Mouse (Mus musculus) MEL (cell line): Measurements from ENCODE around the gene Clec3b. TPM values are rescaled to one million over a fixed set of nuclear protein-coding genes. Genes with fewer than 3 reads are reported as not detected.

Source experiments
- DNase-seq: peaks from one replicate; pipeline ENCODE4 v3.0.0; 2011; ENCODE audit warnings: low read depth, low spot score
- H3K27ac ChIP-seq: 2 replicates; pipeline ENCODE4 v1.5.1; 2012; ENCODE audit warnings: low read depth, mild to moderate bottlenecking, control low read depth, low read length, moderate library complexity; ENCODE audit not compliant: control insufficient read depth
- H3K27me3 ChIP-seq, 2 experiments: fragments of 150-350 bp in 1 of 2; sonication (generic) in 1 of 2; 2 replicates each; pipeline ENCODE4 v1.6.1; 2012; ENCODE audit warnings: low read length in 2 of 2, mild to moderate bottlenecking in 2 of 2, improper control_type of control experiment in 1 of 2, moderate library complexity in 1 of 2; ENCODE audit not compliant: insufficient read depth in 2 of 2, control insufficient read depth in 1 of 2
- H3K36me3 ChIP-seq, 2 experiments: 2 replicates each; pipeline ENCODE4 v1.6.1; 2012 to 2014; ENCODE audit warnings: low read length in 2 of 2, improper control_type of control experiment in 1 of 2, inconsistent platforms in 1 of 2, mild to moderate bottlenecking in 1 of 2; ENCODE audit not compliant: insufficient read depth in 2 of 2, control insufficient read depth in 1 of 2
- H3K4me1 ChIP-seq, 2 experiments: fragments of 150-350 bp in 1 of 2; sonication (generic) in 1 of 2; 2 replicates each; pipeline ENCODE4 v1.6.1; 2012; ENCODE audit warnings: low read length in 2 of 2, improper control_type of control experiment in 1 of 2, mild to moderate bottlenecking in 1 of 2; ENCODE audit not compliant: insufficient read depth in 2 of 2, control insufficient read depth in 1 of 2
- H3K4me3 ChIP-seq, 2 experiments: fragments of 150-350 bp in 1 of 2; sonication (generic) in 1 of 2; 2 replicates each; pipeline ENCODE4 v1.5.1; 2012; ENCODE audit warnings: low read depth in 2 of 2, low read length in 2 of 2, mild to moderate bottlenecking in 2 of 2, moderate library complexity in 2 of 2, control low read depth in 1 of 2, improper control_type of control experiment in 1 of 2; ENCODE audit not compliant: control insufficient read depth in 1 of 2, insufficient read depth in 1 of 2
- H3K79me2 ChIP-seq: 2 replicates; pipeline ENCODE4 v1.6.1; 2012; ENCODE audit warnings: mild to moderate bottlenecking, low read length, moderate library complexity; ENCODE audit not compliant: control insufficient read depth, poor library complexity, insufficient read depth
- H3K9ac ChIP-seq: 2 replicates; pipeline ENCODE4 v1.6.1; 2012; ENCODE audit warnings: low read depth, mild to moderate bottlenecking, control low read depth, low read length, moderate library complexity; ENCODE audit not compliant: control insufficient read depth, poor library complexity, severe bottlenecking
- H3K9me3 ChIP-seq: fragments of 150-350 bp; sonication (generic); replicated peaks from 2 replicates; pipeline ENCODE4 v1.6.1; 2012; ENCODE audit warnings: mild to moderate bottlenecking, low read length, improper control_type of control experiment, moderate library complexity; ENCODE audit not compliant: insufficient read depth
- BHLHE40 ChIP-seq: IDR thresholded peaks from 2 replicates; pipeline ENCODE4 v1.6.1; 2012; ENCODE audit warnings: low read depth, mild to moderate bottlenecking, inconsistent platforms, low read length, improper control_type of control experiment, borderline replicate concordance
- CHD2 ChIP-seq: IDR thresholded peaks from 2 replicates; pipeline ENCODE4 v1.6.1; 2011; ENCODE audit warnings: low read length, improper control_type of control experiment
- ELF1 ChIP-seq: IDR thresholded peaks from 2 replicates; pipeline ENCODE4 v1.6.1; 2014; ENCODE audit warnings: low read depth, mild to moderate bottlenecking, inconsistent platforms, low read length, improper control_type of control experiment, moderate library complexity
- ETS1 ChIP-seq: IDR thresholded peaks from 2 replicates; pipeline ENCODE4 v1.6.1; 2012; ENCODE audit warnings: low read depth, mild to moderate bottlenecking, inconsistent platforms, low read length, improper control_type of control experiment, moderate library complexity
- GABPA ChIP-seq: IDR thresholded peaks from 2 replicates; pipeline ENCODE4 v1.6.1; 2012; ENCODE audit warnings: low read depth, mild to moderate bottlenecking, inconsistent platforms, low read length, improper control_type of control experiment, moderate library complexity
- JUND ChIP-seq: IDR thresholded peaks from 2 replicates; pipeline ENCODE4 v1.6.1; 2011; ENCODE audit warnings: low read depth, mild to moderate bottlenecking, improper control_type of control experiment, low read length
- MAZ ChIP-seq: IDR thresholded peaks from 2 replicates; pipeline ENCODE4 v1.6.1; 2012; ENCODE audit warnings: low read depth, mild to moderate bottlenecking, inconsistent platforms, low read length, improper control_type of control experiment
- MEF2A ChIP-seq: IDR thresholded peaks from 2 replicates; pipeline ENCODE4 v1.6.1; 2014; ENCODE audit warnings: low read depth, mild to moderate bottlenecking, inconsistent platforms, low read length, improper control_type of control experiment; ENCODE audit not compliant: poor library complexity, insufficient replicate concordance, severe bottlenecking; ENCODE audit errors: extremely low read depth
- MYB ChIP-seq: IDR thresholded peaks from 2 replicates; pipeline ENCODE4 v1.6.1; 2011; ENCODE audit warnings: mild to moderate bottlenecking, low read depth, low read length, improper control_type of control experiment
- NELFE ChIP-seq: IDR thresholded peaks from 2 replicates; pipeline ENCODE4 v1.6.1; 2011; ENCODE audit warnings: low read depth, low read length, improper control_type of control experiment
- NRF1 ChIP-seq: IDR thresholded peaks from 2 replicates; pipeline ENCODE4 v1.6.1; 2014; ENCODE audit warnings: low read depth, mild to moderate bottlenecking, inconsistent platforms, low read length, improper control_type of control experiment, moderate library complexity; ENCODE audit not compliant: poor library complexity, insufficient read depth, severe bottlenecking
- POLR2AphosphoS2 ChIP-seq: IDR thresholded peaks from 2 replicates; pipeline ENCODE4 v1.6.1; 2011; ENCODE audit warnings: low read length, improper control_type of control experiment
- POLR2AphosphoS5 ChIP-seq: IDR thresholded peaks from 2 replicates; pipeline ENCODE4 v1.6.1; 2012; ENCODE audit warnings: low read depth, borderline replicate concordance, mild to moderate bottlenecking, inconsistent platforms, low read length, moderate library complexity, mixed read lengths
- RCOR1 ChIP-seq: IDR thresholded peaks from 2 replicates; pipeline ENCODE4 v1.6.1; 2012; ENCODE audit warnings: low read depth, mild to moderate bottlenecking, inconsistent platforms, low read length, improper control_type of control experiment
- SMC3 ChIP-seq: IDR thresholded peaks from 2 replicates; pipeline ENCODE4 v1.6.1; 2011; ENCODE audit warnings: low read depth, low read length, improper control_type of control experiment
- TBP ChIP-seq: IDR thresholded peaks from 2 replicates; pipeline ENCODE4 v1.8.0; 2011; ENCODE audit warnings: low read depth, low read length, improper control_type of control experiment
- UBTF ChIP-seq: IDR thresholded peaks from 2 replicates; pipeline ENCODE4 v1.6.1; 2012; ENCODE audit warnings: low read depth, mild to moderate bottlenecking, inconsistent platforms, low read length, improper control_type of control experiment, moderate library complexity, borderline replicate concordance; ENCODE audit not compliant: insufficient read depth
- ZC3H11A ChIP-seq: IDR thresholded peaks from 2 replicates; pipeline ENCODE4 v1.6.1; 2012; ENCODE audit warnings: low read depth, mild to moderate bottlenecking, inconsistent platforms, low read length, improper control_type of control experiment
- ZKSCAN1 ChIP-seq: IDR thresholded peaks from 2 replicates; pipeline ENCODE4 v1.6.1; 2012; ENCODE audit warnings: low read depth, mild to moderate bottlenecking, inconsistent platforms, low read length, improper control_type of control experiment, moderate library complexity
- ZMIZ1 ChIP-seq: IDR thresholded peaks from 2 replicates; pipeline ENCODE4 v1.6.1; 2012; ENCODE audit warnings: low read depth, mild to moderate bottlenecking, inconsistent platforms, low read length, improper control_type of control experiment, moderate library complexity
- ZNF384 ChIP-seq: IDR thresholded peaks from 2 replicates; pipeline ENCODE4 v1.6.1; 2012; ENCODE audit warnings: low read depth, mild to moderate bottlenecking, inconsistent platforms, low read length, improper control_type of control experiment
- polyA plus RNA-seq, 2 experiments: library from polyadenylated mRNA; stranded (reverse) in 1 of 2; unstranded in 1 of 2; fragments of >175 nt in 1 of 2; fragments of >200 nt in 1 of 2; gene quantifications; 2 replicates each; pipeline versions ENCODE4 v1.2.1 to v1.2.4; 2012; ENCODE audit warnings: low replicate concordance in 2 of 2, low read depth in 1 of 2; ENCODE audit not compliant: insufficient read length in 2 of 2, insufficient read depth in 1 of 2, missing spikeins in 1 of 2
- total RNA-seq: library from RNA; depleted of rRNA; stranded (reverse); fragments of 300-350 nt; gene quantifications from 2 replicates; pipeline ENCODE4 v1.2.3, GENCODE M21; 2012; rRNA removed

Gene Clec3b
- total RNA-seq (not detected in 2 replicates), polyA plus RNA-seq (under 1 TPM in 1 of 2 experiments, not detected in 1; 0.24 TPM)

GRCm38 (mm10) chr9:123150241-123151020 is at the start of gene Clec3b:
Gene Clec3b (plus strand): TSS chr9:123150946.
- TF ChIP-seq ZC3H11A (no peak), MAZ (no peak), GABPA (no peak), ZMIZ1 (no peak), ZKSCAN1 (no peak), BHLHE40 (no peak), POLR2AphosphoS2 (no peak), CHD2 (no peak), MEF2A (no peak), NELFE (no peak)
- no peaks in the 10 kb centered on the region for H3K9me3 ChIP-seq
- H3K27ac ChIP-seq = peak within 1 kb of the TSS; percentile 28; the same call in 1 of the 2 replicates
- H3K4me3 ChIP-seq = no peak within 1 kb of the TSS
- DNase-seq = no peak
- peaks cover 2 to 8% of the 10 kb centered on the region in 2 experiments; a peak in 2 of 4 replicates for H3K4me1 ChIP-seq
- no peaks in the 10 kb centered on the region for H3K27me3 ChIP-seq
- no peaks in the 10 kb centered on the region for H3K79me2 ChIP-seq
- H3K9ac ChIP-seq = peak within 1 kb of the TSS; percentile 38
- H3K36me3 ChIP-seq = peaks cover 0 to 6% of the 10 kb centered on the region in 2 experiments; a peak in 2 of 4 replicates

GRCm38 (mm10) chr9:123103425-123103824 is 47.3 kb upstream of the Clec3b start:
- H3K9ac ChIP-seq = no peak overlapping the region
- peaks cover 0 to 19% of the 10 kb centered on the region in 2 experiments; a peak in 2 of 4 replicates for H3K36me3 ChIP-seq

GRCm38 (mm10) chr9:123104362-123104761 is 46.4 kb upstream of the Clec3b start:
- Histone ChIP-seq H3K27ac (no peak overlapping the region), H3K36me3 (peaks cover 0 to 17% of the 10 kb centered on the region in 2 experiments; a peak in 2 of 4 replicates), H3K9ac (no peak overlapping the region), H3K4me3 (no peak overlapping the region), H3K27me3 (no peaks in the 10 kb centered on the region), H3K9me3 (no peaks in the 10 kb centered on the region), H3K4me1 (no peaks in the 10 kb centered on the region), H3K79me2 (peaks cover 10% of the 10 kb centered on the region)
- DNase-seq = no peak
- no peak for TF ChIP-seq RCOR1
- no peak for TF ChIP-seq NRF1
- no peak for TF ChIP-seq MAZ
- TF ChIP-seq MEF2A = no peak
- no peak for TF ChIP-seq UBTF
- no peak for TF ChIP-seq ZKSCAN1
- no peak for TF ChIP-seq POLR2AphosphoS5
- TF ChIP-seq ZNF384 = no peak
- TF ChIP-seq MYB = no peak
- no peak for TF ChIP-seq ETS1
- TF ChIP-seq GABPA = no peak
- no peak for TF ChIP-seq JUND
- no peak for TF ChIP-seq ZMIZ1
- no peak for TF ChIP-seq BHLHE40
- TF ChIP-seq ELF1 = no peak
- no peak for TF ChIP-seq TBP

More at GRCm38 (mm10) chr9:123103425-123103824, 47.3 kb upstream of the Clec3b start:
- TF ChIP-seq SMC3 = no peak
- TF ChIP-seq ELF1 = no peak
- no peak for TF ChIP-seq ZMIZ1
- TF ChIP-seq, all 39 proteins: peak for 0
- Histone ChIP-seq H3K27ac (no peak overlapping the region), H3K4me3 (no peak overlapping the region), H3K79me2 (peaks cover 10% of the 10 kb centered on the region), H3K27me3 (no peaks in the 10 kb centered on the region), H3K4me1 (no peaks in the 10 kb centered on the region), H3K9me3 (no peaks in the 10 kb centered on the region)
- DNase-seq = no peak
